Mouse (Mus musculus) splenic B cell, adult 2 months (primary cell): Measurements from ENCODE around the gene Mief2.

Experiments
- DNase-seq: peaks from one replicate; pipeline ENCODE4 v3.0.0-alpha.2; 2011; ENCODE audit warnings: low read depth, low spot score
- H3K27me3 ChIP-seq: 2 replicates; pipeline ENCODE4 v1.6.1; 2012; ENCODE audit warnings: mild to moderate bottlenecking, low read length, moderate library complexity, mixed read lengths; ENCODE audit not compliant: control insufficient read depth, poor library complexity, insufficient read depth, severe bottlenecking
- H3K36me3 ChIP-seq: 2 replicates; pipeline ENCODE4 v1.6.1; 2012; ENCODE audit warnings: mild to moderate bottlenecking, low read length, moderate library complexity, mixed read lengths; ENCODE audit not compliant: control insufficient read depth, poor library complexity, insufficient read depth, severe bottlenecking

Gene Mief2

DNA sequence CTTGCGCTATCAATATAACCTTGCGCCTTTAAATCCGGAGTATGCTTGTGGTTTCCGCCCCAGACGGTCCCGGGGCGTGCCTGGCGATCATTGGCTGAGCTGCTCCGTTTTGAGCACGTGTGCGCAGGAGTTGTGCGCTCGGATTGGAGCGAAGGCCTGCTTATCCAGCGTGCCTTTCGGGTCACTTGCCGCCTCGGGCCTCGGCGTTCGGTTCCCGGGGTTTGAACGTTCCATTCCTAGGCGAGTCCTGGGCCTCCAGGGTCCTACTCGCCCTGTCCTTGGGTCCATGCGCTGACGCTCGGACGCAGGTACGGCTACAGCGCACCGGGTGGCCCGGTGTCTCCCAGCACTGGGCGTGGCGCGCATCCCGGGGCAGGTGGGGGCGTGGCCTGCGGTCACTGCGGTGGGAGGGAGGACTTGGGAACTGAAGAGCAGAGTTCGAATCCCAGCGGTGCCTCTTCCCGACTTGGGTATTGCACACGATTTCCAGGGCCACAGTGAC lies at the start of gene Mief2:
Gene Mief2, plus strand, starts transcription at position 139 of the 502 bp plus-strand sequence.
- DNase-seq = peak; percentile 96
- H3K36me3 ChIP-seq = no peaks in the 10 kb centered on the region; the same call in 1 of the 2 replicates
- H3K27me3 ChIP-seq = no peaks in the 10 kb centered on the region

DNA sequence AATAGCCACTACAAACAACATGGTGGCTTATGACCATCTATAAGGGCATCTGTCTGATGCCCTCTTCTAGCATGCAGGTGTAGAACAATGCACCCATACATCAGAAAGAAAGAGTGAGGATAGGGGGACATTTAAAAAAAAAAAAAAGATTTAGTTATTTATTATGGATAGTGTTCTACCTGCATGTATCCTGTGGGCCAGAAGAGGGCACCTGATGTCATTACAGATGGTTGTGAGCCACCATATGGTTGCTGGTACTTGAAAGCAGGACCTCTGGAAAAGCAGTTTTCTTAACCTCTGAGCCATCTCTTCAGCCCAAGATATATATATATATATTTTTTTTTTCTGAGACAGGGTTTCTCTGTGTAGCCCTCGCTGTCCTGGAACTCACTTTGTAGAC lies 32.0 kb upstream of the Mief2 start:
- Histone ChIP-seq H3K36me3 (no peaks in the 10 kb centered on the region), H3K27me3 (no peaks in the 10 kb centered on the region)
- DNase-seq = peak; percentile 53

DNA sequence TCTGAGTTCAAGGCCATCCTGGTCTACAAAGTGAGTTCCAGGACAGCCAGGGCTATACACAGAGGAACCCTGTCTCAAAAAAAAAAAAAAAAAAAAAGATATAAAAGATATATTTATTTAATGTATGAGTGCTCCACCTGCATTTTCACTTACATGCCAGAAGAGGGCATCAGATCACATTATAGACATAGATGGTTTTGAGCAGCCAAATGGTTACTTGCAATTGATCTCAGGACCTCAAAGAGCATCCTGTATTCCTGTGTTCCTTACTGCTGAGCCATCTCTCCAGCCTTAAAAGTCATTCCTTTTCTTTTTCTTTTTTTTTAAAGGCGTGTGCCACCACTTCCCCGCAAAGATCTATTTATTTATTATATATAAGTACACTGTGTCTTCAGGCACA lies 30.6 kb upstream of the Mief2 start:
- peak; percentile 67 for DNase-seq
- Histone ChIP-seq H3K27me3 (no peaks in the 10 kb centered on the region), H3K36me3 (no peaks in the 10 kb centered on the region)

DNA sequence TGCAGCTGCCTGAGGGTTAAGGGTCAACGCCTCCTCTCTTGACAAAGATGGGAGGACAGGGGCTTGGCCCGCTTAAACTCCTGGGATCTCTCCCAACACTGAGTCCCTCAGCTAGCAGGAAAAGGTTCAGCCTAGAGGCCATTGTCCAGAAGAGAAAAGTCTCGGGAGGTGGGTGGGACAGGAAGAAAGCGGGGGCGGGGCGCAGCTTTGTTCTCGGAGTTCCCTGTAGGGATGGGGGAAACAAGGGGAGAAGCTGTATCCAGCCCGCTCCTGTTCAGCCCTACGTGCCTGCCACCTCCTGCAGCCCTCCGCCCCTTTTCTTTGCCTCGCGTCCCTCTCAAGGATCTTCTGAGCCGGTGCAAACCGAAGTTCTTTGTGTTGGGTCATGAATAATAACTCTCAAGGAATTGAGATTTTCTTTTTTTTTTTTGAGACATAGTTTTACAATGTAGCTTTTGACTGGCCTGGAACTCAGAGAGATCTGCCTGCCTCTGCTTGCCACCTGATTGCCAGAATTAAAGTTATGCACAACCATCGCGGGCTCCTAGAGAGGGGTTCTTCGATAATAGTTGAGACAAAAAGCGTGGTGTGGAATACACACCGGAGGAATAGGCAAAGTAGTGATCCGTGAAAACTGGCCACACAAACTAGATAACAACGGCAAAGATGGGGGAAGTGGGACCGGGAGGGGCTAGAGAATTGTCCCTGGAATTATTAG lies 29.2 kb upstream of the Mief2 start:
- Histone ChIP-seq H3K27me3 (no peaks in the 10 kb centered on the region), H3K36me3 (no peaks in the 10 kb centered on the region)
- no peak for DNase-seq

DNA sequence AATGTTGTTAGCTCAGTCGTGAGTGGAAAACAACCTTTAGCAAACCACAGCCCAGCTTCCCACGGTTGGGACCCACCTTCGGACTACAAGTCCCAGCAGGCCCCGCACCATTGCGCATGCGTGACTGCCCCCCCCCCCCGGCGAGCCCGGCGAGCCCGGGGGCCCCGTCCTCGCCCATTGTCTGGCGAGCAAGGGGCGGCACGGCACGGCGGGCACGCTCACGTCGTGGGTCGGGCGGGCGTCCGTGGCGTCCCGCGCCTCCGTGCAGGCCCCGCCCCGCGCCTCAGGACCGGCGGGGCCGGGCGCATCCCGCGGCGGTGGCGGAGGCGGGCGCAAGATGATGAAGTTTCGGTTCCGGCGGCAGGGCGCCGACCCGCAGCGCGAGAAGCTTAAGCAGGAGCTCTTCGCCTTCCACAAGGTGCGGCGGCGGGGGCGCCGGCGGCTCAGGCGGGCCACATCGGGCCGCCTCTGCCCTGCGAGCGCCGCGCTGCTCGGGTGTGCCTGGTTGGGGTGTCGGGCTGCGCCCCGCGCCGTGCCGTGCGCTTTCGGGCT lies 28.6 kb upstream of the Mief2 start, which contains the start of gene Llgl1:
Gene Llgl1, plus strand, starts transcription at position 200 of the 552 bp plus-strand sequence.
- peak; percentile 87 for DNase-seq
- Histone ChIP-seq H3K27me3 (no peaks in the 10 kb centered on the region), H3K36me3 (no peaks in the 10 kb centered on the region)

DNA sequence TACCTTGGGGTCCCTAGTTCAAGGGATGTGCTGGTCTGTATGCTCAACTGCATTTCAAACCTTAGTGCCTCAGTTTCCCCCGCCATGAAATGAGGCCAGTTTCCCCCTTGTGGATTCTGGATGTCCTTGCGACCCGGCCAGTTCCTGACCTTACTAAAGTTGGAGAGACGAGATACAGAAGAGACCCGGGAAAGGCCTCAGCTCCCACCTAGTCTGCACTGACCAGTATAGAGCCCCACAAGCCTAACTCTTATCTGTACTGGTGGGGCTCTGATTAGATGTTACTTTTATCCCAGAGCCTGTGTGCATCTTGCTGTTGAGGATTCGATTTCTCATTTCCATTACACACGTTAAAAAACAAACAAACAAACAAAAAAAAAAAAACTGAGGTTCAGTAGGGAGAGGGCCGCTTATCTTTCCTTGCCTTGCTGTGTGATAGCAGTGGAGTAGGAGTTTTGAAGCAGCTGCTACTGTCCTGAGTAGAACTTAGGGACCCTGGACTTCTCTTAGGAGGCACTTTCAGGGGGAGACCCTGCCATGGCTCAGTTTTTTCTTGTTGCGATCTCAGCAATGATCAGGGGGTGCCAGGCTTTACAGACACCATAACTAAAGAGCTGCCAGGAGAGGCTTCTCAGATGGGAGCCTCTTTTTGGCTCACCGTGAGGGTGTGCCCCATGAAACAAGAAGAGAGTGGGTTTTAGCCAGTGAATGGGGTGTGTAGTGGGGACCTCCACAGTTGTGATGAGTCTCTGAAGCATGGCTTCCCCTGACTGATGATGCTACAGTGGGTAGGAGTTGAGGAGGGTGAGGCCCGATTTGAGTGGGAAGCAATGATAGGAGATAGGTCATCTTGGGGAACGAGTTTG lies 27.6 kb upstream of the Mief2 start:
- no peak for DNase-seq
- H3K36me3 ChIP-seq = no peaks in the 10 kb centered on the region
- H3K27me3 ChIP-seq = no peaks in the 10 kb centered on the region

DNA sequence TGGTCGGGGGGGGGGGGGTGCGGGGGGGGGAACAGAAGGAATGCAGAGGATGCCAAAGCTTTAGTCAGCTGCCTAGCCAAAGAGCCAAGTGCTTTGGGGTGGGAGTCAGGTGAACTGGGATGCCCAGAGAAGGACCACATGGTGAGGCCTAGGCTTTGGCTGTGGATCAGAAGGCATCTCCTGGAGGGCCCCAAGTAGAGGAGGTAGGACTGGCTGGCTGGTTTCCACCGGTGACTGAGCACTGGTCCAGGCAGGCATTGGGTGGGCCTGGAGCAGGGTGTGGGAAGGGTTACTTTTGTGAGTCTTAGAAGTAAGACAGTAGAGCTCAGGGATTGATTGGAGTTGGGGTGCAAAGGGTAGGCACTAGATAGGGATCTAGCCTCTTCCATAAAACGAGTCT lies 26.6 kb upstream of the Mief2 start:
- H3K36me3 ChIP-seq = 0 out of 2 replicates have a peak, but pooled peaks cover under 1% of the 10 kb centered on the region
- H3K27me3 ChIP-seq = no peaks in the 10 kb centered on the region
- no peak for DNase-seq

DNA sequence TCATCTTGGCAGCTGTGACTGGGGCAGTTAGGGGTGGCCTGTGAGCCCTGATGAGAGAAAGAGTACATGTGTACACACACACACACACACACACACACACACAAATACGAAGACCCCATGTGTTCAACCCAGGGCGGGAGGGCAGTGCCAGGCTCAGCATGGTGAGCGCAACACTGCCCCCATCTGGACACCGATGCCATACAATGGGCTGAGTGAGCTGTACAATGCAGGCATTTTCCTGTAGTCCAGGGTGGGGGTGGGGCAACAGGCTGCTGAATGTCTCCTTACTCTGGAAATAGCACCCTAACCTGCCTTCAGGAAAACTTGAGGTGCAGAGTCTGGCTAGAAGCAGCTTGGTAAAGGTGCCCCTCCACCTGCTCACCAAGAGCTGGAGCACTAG lies 25.1 kb upstream of the Mief2 start:
- Histone ChIP-seq H3K27me3 (no peaks in the 10 kb centered on the region), H3K36me3 (peaks cover 3% of the 10 kb centered on the region)
- DNase-seq = peak; percentile 79

DNA sequence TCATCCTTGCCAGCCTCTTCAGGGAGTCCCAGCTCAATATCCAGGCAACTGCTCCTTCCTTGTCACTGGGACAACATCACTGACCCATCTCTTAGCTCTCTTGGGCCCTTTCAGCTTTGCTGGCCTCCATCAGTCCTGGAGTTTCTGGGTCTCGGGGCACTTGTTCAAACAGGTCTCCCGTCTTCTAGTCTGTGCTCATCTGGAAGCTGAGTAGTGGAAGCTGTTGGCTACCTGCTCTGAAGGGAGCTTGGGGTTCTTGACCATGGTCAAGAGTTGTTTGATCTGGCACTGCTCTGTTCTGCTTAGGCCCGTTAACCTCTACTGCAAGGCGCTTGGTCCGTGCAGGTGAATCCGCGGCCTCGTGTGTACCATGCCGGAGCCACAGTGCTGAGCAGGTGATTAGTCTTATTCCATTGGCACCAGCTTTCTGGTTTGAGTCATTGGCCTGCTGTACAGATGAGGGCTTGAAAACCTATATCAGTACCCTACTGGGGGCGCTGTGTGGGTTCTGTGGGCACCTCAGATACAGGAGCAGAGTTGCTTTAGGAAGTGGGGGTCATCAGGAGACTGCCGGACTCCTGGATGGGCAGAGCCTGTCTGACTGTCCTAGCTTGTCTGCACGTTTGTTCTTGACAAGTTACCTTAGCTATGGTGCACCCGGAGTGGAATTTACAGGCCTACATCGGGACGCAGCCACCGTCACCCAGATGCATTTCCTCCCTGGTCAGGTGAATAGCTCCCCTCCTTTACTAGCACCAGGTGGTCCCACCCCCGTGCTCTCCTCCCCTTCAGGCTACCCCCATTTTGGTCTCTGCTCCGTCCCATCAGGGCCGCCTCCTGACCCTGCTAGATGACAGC lies 23.9 kb upstream of the Mief2 start:
- Histone ChIP-seq H3K36me3 (peaks cover 3% of the 10 kb centered on the region), H3K27me3 (no peaks in the 10 kb centered on the region)
- DNase-seq = no peak

DNA sequence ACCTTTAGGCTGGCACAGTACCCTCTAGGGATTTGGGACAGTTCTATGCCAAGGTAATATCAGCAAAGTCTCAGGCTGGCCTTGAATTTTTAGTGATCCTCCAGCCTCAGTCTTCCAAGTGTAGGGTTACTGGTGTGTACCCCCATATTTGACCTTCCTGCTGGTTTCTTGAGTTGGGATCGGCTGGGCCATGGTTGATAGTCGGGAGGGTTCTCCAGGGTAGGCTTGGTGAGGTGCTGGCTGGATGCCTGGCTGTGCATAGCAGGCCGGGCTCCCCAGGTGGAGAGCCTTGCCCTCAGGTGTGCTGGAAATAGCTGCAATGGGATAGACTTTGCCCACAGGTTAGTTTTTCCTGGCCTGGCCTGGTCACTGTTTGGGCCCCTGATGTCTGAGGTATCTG lies 22.9 kb upstream of the Mief2 start:
- Histone ChIP-seq H3K36me3 (peaks cover 5% of the 10 kb centered on the region), H3K27me3 (no peaks in the 10 kb centered on the region)
- no peak for DNase-seq

DNA sequence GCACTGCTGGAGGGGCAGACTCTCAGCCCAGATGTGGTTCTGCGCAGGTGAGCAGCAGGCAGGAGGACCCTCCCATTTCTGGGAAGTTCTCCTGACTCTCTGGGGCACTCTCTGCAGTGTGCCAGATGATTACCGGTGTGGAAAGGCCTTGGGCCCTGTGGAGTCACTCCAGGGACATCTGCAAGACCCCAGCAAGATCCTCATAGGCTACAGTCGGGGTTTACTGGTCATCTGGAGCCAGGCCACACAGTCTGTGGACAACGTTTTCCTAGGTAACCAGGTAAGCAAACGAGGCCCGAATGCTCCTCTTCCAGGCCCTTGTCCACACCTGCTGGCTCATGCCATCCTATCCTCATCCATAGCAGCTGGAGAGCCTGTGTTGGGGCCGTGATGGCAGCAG lies 22.1 kb upstream of the Mief2 start:
- Histone ChIP-seq H3K27me3 (no peaks in the 10 kb centered on the region), H3K36me3 (peaks cover 5% of the 10 kb centered on the region)
- no peak for DNase-seq

DNA sequence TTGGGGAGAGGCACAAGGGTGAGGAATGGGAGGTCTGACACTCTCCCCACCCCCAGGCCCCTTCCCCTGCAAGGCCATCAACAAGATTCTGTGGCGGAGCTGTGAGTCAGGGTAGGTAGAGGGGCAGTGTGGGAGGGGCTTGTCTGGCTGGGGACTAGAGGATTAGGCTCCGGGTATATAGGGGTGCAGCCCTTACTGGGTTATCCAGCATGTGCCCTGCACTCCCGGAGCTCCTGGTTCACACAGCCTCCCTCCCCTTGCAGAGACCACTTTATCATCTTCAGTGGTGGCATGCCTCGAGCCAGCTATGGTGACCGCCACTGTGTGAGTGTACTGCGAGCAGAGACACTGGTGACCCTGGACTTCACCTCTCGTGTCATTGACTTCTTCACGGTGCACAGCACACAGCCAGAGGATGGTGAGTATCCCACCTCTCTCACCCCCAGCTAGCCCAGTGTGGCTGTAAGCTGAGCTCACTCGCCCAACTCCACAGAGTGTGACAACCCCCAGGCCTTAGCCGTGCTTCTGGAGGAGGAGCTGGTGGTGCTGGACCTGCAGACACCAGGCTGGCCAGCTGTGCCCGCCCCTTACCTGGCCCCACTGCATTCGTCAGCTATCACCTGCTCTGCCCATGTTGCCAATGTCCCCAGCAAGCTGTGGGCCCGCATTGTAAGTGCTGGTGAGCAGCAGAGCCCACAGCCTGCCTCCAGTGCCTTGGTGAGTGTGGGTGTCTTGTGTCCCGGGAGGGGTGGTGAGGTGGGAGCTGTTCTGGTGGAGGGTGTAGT lies 21.3 kb upstream of the Mief2 start:
- DNase-seq = no peak
- H3K36me3 ChIP-seq = peaks cover 5% of the 10 kb centered on the region
- H3K27me3 ChIP-seq = no peaks in the 10 kb centered on the region

DNA sequence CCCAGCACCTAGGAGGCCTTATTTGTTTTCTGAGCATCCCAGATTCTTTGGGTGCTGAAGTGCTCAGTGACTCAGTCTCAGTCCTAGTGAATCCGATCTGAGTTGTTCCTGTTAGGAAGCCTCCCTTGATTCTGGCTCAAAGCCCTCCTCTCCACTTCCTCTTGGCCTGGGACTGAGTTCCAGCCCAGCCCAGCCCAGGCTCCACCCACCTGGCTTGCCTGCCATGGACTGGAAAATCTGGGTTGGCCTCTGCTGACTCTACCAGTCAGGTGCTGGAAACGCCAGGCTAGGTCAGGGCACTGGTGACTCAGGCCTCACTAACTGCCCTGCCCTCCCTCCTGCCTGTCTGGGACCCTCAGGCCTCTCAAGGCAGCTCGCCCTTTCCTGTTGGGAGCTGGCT lies 20.5 kb upstream of the Mief2 start:
- DNase-seq = no peak
- no peaks in the 10 kb centered on the region for H3K27me3 ChIP-seq
- peaks cover 5% of the 10 kb centered on the region for H3K36me3 ChIP-seq

DNA sequence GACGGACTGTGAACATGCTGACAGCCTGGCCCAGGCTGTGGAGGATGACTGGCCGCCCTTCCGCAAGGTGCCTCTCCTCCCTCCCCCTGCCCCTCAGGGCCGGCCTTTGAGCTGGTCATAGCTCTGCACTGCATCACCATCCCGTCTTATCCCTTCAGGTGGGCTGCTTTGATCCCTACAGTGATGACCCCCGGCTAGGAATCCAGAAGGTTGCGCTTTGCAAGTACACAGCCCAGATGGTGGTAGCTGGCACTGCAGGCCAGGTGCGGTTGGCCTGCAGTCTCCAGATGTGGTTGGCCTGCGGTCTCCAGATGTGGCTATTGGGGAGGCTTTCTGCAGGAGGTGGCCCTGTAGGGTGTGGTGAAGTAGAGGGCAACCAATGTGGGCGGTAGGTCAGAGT lies 19.6 kb upstream of the Mief2 start:
- Histone ChIP-seq H3K36me3 (peaks cover 5% of the 10 kb centered on the region), H3K27me3 (no peaks in the 10 kb centered on the region)
- no peak for DNase-seq
